Mouse (Mus musculus) lung, adult 2 months (tissue): ENCODE measurements around the gene Cdh24.

Experiments used
- CTCF ChIP-seq: fragments of 200-500 bp; IDR thresholded peaks from 2 replicates; pipeline ENCODE4 v1.5.1; 2011; ENCODE audit warnings: mild to moderate bottlenecking, low read length, control low read depth; ENCODE audit not compliant: insufficient read depth
- POLR2A ChIP-seq: fragments of 200-500 bp; IDR thresholded peaks from 2 replicates; pipeline ENCODE4 v1.6.1; 2011; ENCODE audit warnings: low read depth, mild to moderate bottlenecking, control low read depth, low read length, borderline replicate concordance; ENCODE audit errors: extremely low read depth

GRCm38 (mm10) chr14:54641305-54641969 lies at the start of gene Cdh24:
- peak; percentile 23; the same call in 1 of the 2 replicates for TF ChIP-seq POLR2A
- TF ChIP-seq CTCF = peak; percentile 77
